In the genomic region with DNA sequence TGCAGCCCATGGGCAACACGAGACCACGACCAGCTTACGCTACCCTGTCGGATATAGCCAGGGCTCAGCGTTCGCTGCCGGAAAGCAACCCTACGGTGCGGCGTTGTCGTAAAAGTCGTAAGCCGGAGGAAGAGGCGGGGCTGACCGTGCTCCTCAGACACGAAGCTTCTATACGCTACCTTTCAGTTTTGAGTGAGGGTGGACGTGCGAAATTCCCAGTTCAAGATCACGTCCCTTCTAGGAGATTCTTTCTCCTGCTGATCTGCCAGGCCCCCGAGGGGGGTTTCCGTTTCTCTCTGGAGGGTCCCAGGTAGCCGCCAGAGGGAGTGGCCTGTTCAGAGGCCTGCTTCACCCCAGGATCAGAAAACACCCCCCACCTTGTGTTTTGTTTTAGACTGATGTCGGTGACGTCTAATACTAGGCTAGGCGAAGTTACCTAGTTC, we compare ENCODE assay signal across 8 mouse cellular contexts. TPM values are rescaled to one million over a fixed set of nuclear protein-coding genes. Genes with fewer than 3 reads are reported as not detected.
DNase-seq lines count a peak whose midpoint lies in the region; ATAC-seq and TF ChIP-seq lines count a peak whose summit lies in the region.

A gene (minus strand): TSS at position 169 of the 443 bp plus-strand sequence.

- H3K9ac ChIP-seq in heart, embryonic 15.5 days, result peak within 1 kb of the TSS; percentile 69
- H3K9ac ChIP-seq in liver, embryonic 14.5 days (replicated peaks), result peak within 1 kb of the TSS; percentile 90
- H3K9ac ChIP-seq in neural tube, embryonic 11.5 days (ENCODE audit: low read length), result peak within 1 kb of the TSS; percentile 63
- H3K9ac ChIP-seq in stomach, postnatal 0 days (ENCODE audit: low read length), result peak within 1 kb of the TSS; percentile 77

- no peak for TF ChIP-seq EP300 in liver, embryonic 14.5 days (IDR thresholded peaks at IDR 0.05; ENCODE audit: low read depth)
- TF ChIP-seq EP300 in stomach, postnatal 0 days (optimal IDR thresholded peaks at IDR 0.05), result no peak

- peak within 1 kb of the TSS; percentile 90 for H3K27ac ChIP-seq in forebrain, embryonic 10.5 days
- peak within 1 kb of the TSS; percentile 88 for H3K27ac ChIP-seq in heart, embryonic 15.5 days
- peak within 1 kb of the TSS; percentile 67 for H3K27ac ChIP-seq in liver, embryonic 14.5 days
- H3K27ac ChIP-seq in neural tube, embryonic 11.5 days (ENCODE audit: low read depth, low read length), result peak within 1 kb of the TSS; percentile 86
- peak within 1 kb of the TSS; percentile 95 for H3K27ac ChIP-seq in stomach, postnatal 0 days (replicated peaks)

- DNase-seq in CD8-positive naive resting alpha-beta T cell, adult 2 months (ENCODE audit: low read depth in 2 of 2, low spot score in 2 of 2), result peak; percentile 79 to 93
- peak; percentile 88 for DNase-seq in c-Kit-positive CD71-negative TER-119-negative erythroid progenitor cells, embryonic 14.5 days (ENCODE audit: low read depth)
- peak; percentile 95 for DNase-seq in forebrain, embryonic 10.5 days (ENCODE audit: extremely low spot score, low spot score)
- DNase-seq in kidney, postnatal 25 days, result peak; percentile 97 to 98
- DNase-seq in liver, embryonic 14.5 days (ENCODE audit: low read depth in 3 of 3, low spot score in 3 of 3), result peak; percentile 88 to 93 (median 90)
- peak; percentile 94 for DNase-seq in neural tube, embryonic 11.5 days (ENCODE audit: low spot score)
- DNase-seq in stomach, postnatal 0 days (ENCODE audit: low spot score), result peak; percentile 93

- no peaks in the 10 kb centered on the region for H3K9me3 ChIP-seq in forebrain, embryonic 10.5 days
- no peaks in the 10 kb centered on the region for H3K9me3 ChIP-seq in heart, embryonic 15.5 days (replicated peaks)
- H3K9me3 ChIP-seq in liver, embryonic 14.5 days (ENCODE audit: control insufficient read depth, low read length), result no peaks in the 10 kb centered on the region
- no peaks in the 10 kb centered on the region for H3K9me3 ChIP-seq in neural tube, embryonic 11.5 days (ENCODE audit: control insufficient read depth, low read length)
- no peaks in the 10 kb centered on the region for H3K9me3 ChIP-seq in stomach, postnatal 0 days (ENCODE audit: control insufficient read depth, low read length)

- no peaks in the 10 kb centered on the region for H3K27me3 ChIP-seq in forebrain, embryonic 10.5 days (ENCODE audit: poor library complexity, severe bottlenecking)
- H3K27me3 ChIP-seq in heart, embryonic 15.5 days, result no peaks in the 10 kb centered on the region
- no peaks in the 10 kb centered on the region for H3K27me3 ChIP-seq in liver, embryonic 14.5 days (ENCODE audit: control insufficient read depth, insufficient read depth, low read length)
- H3K27me3 ChIP-seq in neural tube, embryonic 11.5 days (ENCODE audit: control insufficient read depth, insufficient read depth, low read length), result no peaks in the 10 kb centered on the region
- H3K27me3 ChIP-seq in stomach, postnatal 0 days (ENCODE audit: control insufficient read depth, insufficient read depth, low read length), result no peaks in the 10 kb centered on the region

- peak; percentile 87 for ATAC-seq in heart, embryonic 15.5 days (replicated peaks; ENCODE audit: insufficient number of reproducible peaks, insufficient read depth, low FRiP score, low read depth)
- ATAC-seq in liver, embryonic 14.5 days (ENCODE audit: insufficient read depth), result peak; percentile 93
- ATAC-seq in neural tube, embryonic 11.5 days (ENCODE audit: insufficient read depth, low FRiP score, low TSS enrichment), result peak; percentile 88
- ATAC-seq in stomach, postnatal 0 days (ENCODE audit: low FRiP score, low TSS enrichment), result peak; percentile 92

- peak within 1 kb of the TSS; percentile 78 for H3K4me3 ChIP-seq in forebrain, embryonic 10.5 days
- peak within 1 kb of the TSS; percentile 82 for H3K4me3 ChIP-seq in heart, embryonic 15.5 days
- peak within 1 kb of the TSS; percentile 92 to 99 for H3K4me3 ChIP-seq in liver, embryonic 14.5 days (ENCODE audit: insufficient read depth in 1 of 2, low read depth in 2 of 2, low read length in 2 of 2)
- peak within 1 kb of the TSS; percentile 67 for H3K4me3 ChIP-seq in neural tube, embryonic 11.5 days (ENCODE audit: low read depth, low read length)
- peak within 1 kb of the TSS; percentile 72 for H3K4me3 ChIP-seq in stomach, postnatal 0 days (ENCODE audit: low read depth, low read length)

- H3K4me2 ChIP-seq in heart, embryonic 15.5 days, result peak within 1 kb of the TSS; percentile 87
- peak within 1 kb of the TSS; percentile 85 for H3K4me2 ChIP-seq in liver, embryonic 14.5 days (ENCODE audit: low read depth)
- H3K4me2 ChIP-seq in neural tube, embryonic 11.5 days (ENCODE audit: low read depth), result peak within 1 kb of the TSS; percentile 71
- H3K4me2 ChIP-seq in stomach, postnatal 0 days (replicated peaks; ENCODE audit: low read depth), result peak within 1 kb of the TSS; percentile 90

- H3K4me1 ChIP-seq in forebrain, embryonic 10.5 days, result peaks cover 25% of the 10 kb centered on the region
- peaks cover 22% of the 10 kb centered on the region for H3K4me1 ChIP-seq in heart, embryonic 15.5 days (replicated peaks)
- peaks cover 0 to 12% of the 10 kb centered on the region in 2 experiments; a peak in 2 of 4 replicates for H3K4me1 ChIP-seq in liver, embryonic 14.5 days (replicated peaks; ENCODE audit: control insufficient read depth in 2 of 2, insufficient read depth in 2 of 2, low read length in 1 of 2)
- H3K4me1 ChIP-seq in neural tube, embryonic 11.5 days (ENCODE audit: control insufficient read depth, insufficient read depth, low read length), result 0 out of 2 replicates have a peak, but pooled peaks cover 3% of the 10 kb centered on the region
- H3K4me1 ChIP-seq in stomach, postnatal 0 days (replicated peaks; ENCODE audit: control insufficient read depth, insufficient read depth), result no peaks in the 10 kb centered on the region

- WGBS in forebrain, embryonic 10.5 days, result under 1% methylated on average over 26 of the region's 26 CpGs
- WGBS in heart, embryonic 15.5 days, result under 1% methylated on average over 26 of the region's 26 CpGs
- WGBS in liver, embryonic 14.5 days (ENCODE audit: insufficient replicate concordance), result under 1% methylated on average over 26 of the region's 26 CpGs
- under 1% methylated on average over 26 of the region's 26 CpGs for WGBS in neural tube, embryonic 11.5 days
- WGBS in stomach, postnatal 0 days, result under 1% methylated on average over 26 of the region's 26 CpGs

- no peak for TF ChIP-seq CTCF in liver, embryonic 14.5 days (IDR thresholded peaks at IDR 0.05; ENCODE audit: low read depth)
- no peak for TF ChIP-seq CTCF in stomach, postnatal 0 days (IDR thresholded peaks at IDR 0.05; ENCODE audit: low read depth)

- H3K36me3 ChIP-seq in forebrain, embryonic 10.5 days (replicated peaks), result peaks cover 72% of the 10 kb centered on the region
- H3K36me3 ChIP-seq in heart, embryonic 15.5 days, result peaks cover 51% of the 10 kb centered on the region
- H3K36me3 ChIP-seq in liver, embryonic 14.5 days (replicated peaks; ENCODE audit: control insufficient read depth, insufficient read depth, low read depth), result peaks cover 21% of the 10 kb centered on the region
- peaks cover 8% of the 10 kb centered on the region for H3K36me3 ChIP-seq in neural tube, embryonic 11.5 days (ENCODE audit: control insufficient read depth, insufficient read depth, low read length)
- H3K36me3 ChIP-seq in stomach, postnatal 0 days (ENCODE audit: control insufficient read depth, insufficient read depth, low read length), result 0 out of 2 replicates have a peak, but pooled peaks cover 2% of the 10 kb centered on the region

RNA-seq across cellular contexts. Expression of the gene that starts here (rescaled TPM):
- polyA plus RNA-seq in forebrain, embryonic 10.5 days (2016; fragmentation: Nextera tagmentation; extraction: Ambion mirVana), result 175 and 194 TPM in 2 replicates
- polyA plus RNA-seq in heart, embryonic 15.5 days (2015; fragmentation: Nextera tagmentation; extraction: Ambion mirVana), result 78.8 and 85.8 TPM in 2 replicates
- polyA plus RNA-seq in liver, embryonic 14.5 days (2012; rRNA removed), result 44.4 and 59.9 TPM in 2 replicates
- 107 and 108 TPM in 2 replicates for polyA plus RNA-seq in liver, embryonic 14.5 days (2014; fragmentation: Nextera tagmentation; extraction: Ambion mirVana)
- 165 and 172 TPM in 2 replicates for polyA plus RNA-seq in neural tube, embryonic 11.5 days (2014; fragmentation: Nextera tagmentation; extraction: Ambion mirVana)
- 73.6 and 77.7 TPM in 2 replicates for polyA plus RNA-seq in stomach, postnatal 0 days (2015; fragmentation: Nextera tagmentation; extraction: Ambion mirVana)

Comparison
In these comparisons a context has a peak if more than half of its experiments do, and no peak if none do; other contexts are left out.
1. Peak in every context shown above with its lines: DNase-seq, ATAC-seq, H3K4me3 ChIP-seq and H3K27ac ChIP-seq.